Mouse (Mus musculus) telencephalon, adult 2 months (tissue): Measurements from ENCODE around the gene Tmem206.

Source experiments
- DNase-seq: peaks from one replicate; pipeline ENCODE4 v3.0.0-alpha.2; 2011; ENCODE audit warnings: low read depth, low spot score

Tmem206 gene

GRCm38 (mm10) chr1:191396897-191397849 lies 71.5 kb downstream of the Tmem206 start:
- peak; percentile 99 for DNase-seq
